Mouse (Mus musculus) lung, adult 2 months (tissue): ENCODE data around the gene Ang5.
"Not testable (repeated sequence)": the region's sequence is repeated elsewhere in the genome, so short reads cannot be mapped to it uniquely, and the experiment has no call there.

ENCODE experiments used
- CTCF ChIP-seq: fragments of 200-500 bp; IDR thresholded peaks from 2 replicates; pipeline ENCODE4 v1.5.1; 2011; ENCODE audit warnings: mild to moderate bottlenecking, low read length, control low read depth; ENCODE audit not compliant: insufficient read depth
- POLR2A ChIP-seq: fragments of 200-500 bp; IDR thresholded peaks from 2 replicates; pipeline ENCODE4 v1.6.1; 2011; ENCODE audit warnings: low read depth, mild to moderate bottlenecking, control low read depth, low read length, borderline replicate concordance; ENCODE audit errors: extremely low read depth

DNA sequence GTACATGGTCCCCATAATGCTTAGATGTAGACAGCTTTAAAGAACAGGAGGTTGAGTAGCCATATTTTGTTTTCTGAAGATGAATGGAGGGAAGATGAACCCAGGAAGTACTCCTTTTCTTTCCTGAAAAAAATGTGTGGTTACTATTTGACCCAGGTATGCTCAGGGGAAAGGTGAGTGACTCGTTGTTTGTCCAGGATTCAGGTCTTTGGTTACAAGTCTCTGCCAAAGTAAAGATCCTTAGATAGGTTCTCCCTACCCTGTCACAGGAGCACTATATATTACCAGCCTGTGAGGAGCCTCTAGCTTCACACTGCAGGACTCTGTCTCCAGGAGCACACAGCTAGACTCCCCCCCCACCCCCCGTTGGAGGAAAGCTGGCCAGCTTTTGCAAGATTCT lies at the start of gene Ang5:
- not testable (repeated sequence) for TF ChIP-seq CTCF, POLR2A
